Mouse (Mus musculus): ENCODE data around the gene Gpr137.

DNA sequence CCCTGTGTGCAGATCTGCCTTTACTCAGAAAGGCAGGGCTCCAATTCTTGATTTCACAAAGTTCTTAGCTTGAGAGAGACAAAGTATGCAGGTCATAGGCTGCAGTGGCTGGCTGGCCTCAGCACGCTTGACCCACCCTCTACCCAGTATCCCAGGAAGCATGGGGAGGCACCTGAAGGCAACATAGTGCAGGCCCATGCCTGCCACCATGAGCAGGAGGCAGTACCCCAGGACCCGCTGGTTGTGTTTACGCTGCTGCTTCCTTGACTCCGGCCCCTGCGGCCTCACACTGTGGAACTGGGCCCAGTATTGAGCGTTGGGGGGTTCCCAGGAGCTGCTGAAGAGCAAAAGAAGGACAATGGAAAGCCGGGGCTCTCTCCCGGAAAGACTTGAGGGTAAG lies 47.0 kb upstream of the Gpr137 start:
- no peak for TF ChIP-seq EP300 (IDR thresholded peaks at IDR 0.05; ENCODE audit: low read depth)
- TF ChIP-seq CTCF (IDR thresholded peaks at IDR 0.05; ENCODE audit: low read depth), result no peak
